Mouse (Mus musculus) heart, postnatal 0 days (tissue): ENCODE data around the gene Plin3. TPM values are rescaled to one million over a fixed set of nuclear protein-coding genes. Genes with fewer than 3 reads are reported as not detected.
A peak's percentile ranks its signal among the peaks of the same experiment; 100 is the strongest.

Source experiments
- ATAC-seq: fragments of 200-750 bp; cut with Nextera tagmentation; 2 replicates; pipeline ENCODE4 v1.8.0; 2017; ENCODE audit warnings: low read depth, moderate number of reproducible peaks, moderate library complexity; ENCODE audit not compliant: insufficient read depth
- DNase-seq: peaks from one replicate; pipeline ENCODE4 v3.0.0-alpha.2; 2016; ENCODE audit warnings: low spot score
- H3K27ac ChIP-seq: fragments of 300-500 bp; sonication (generic); 2 replicates; pipeline ENCODE4 v1.5.1; 2014; ENCODE audit warnings: low read depth, mild to moderate bottlenecking
- H3K27me3 ChIP-seq: fragments of 300-500 bp; sonication (generic); 2 replicates; pipeline ENCODE4 v1.6.1; 2014; ENCODE audit warnings: low read length, mixed read lengths; ENCODE audit not compliant: control insufficient read depth, insufficient read depth
- H3K36me3 ChIP-seq: fragments of 300-500 bp; sonication (generic); replicated peaks from 2 replicates; pipeline ENCODE4 v1.6.1; 2014; ENCODE audit warnings: low read length, mixed read lengths; ENCODE audit not compliant: control insufficient read depth, insufficient read depth
- H3K4me1 ChIP-seq: fragments of 300-500 bp; sonication (generic); 2 replicates; pipeline ENCODE4 v1.6.1; 2014; ENCODE audit warnings: antibody characterized with exemption; ENCODE audit not compliant: control insufficient read depth, insufficient read depth
- H3K4me2 ChIP-seq: fragments of 300-500 bp; sonication (generic); 2 replicates; pipeline ENCODE4 v1.6.1; 2014; ENCODE audit warnings: low read depth, mild to moderate bottlenecking, low read length, moderate library complexity
- H3K4me3 ChIP-seq: fragments of 300-500 bp; sonication (generic); 2 replicates; pipeline ENCODE4 v1.5.1; 2014; ENCODE audit warnings: low read depth, low read length
- H3K9ac ChIP-seq: fragments of 300-500 bp; sonication (generic); replicated peaks from 2 replicates; pipeline ENCODE4 v1.6.1; 2014; ENCODE audit warnings: low read depth, low read length, mixed read lengths
- H3K9me3 ChIP-seq: fragments of 300-500 bp; sonication (generic); replicated peaks from 2 replicates; pipeline ENCODE4 v1.6.1; 2016; ENCODE audit warnings: low read length; ENCODE audit not compliant: control insufficient read depth
- CTCF ChIP-seq: IDR thresholded peaks from 2 replicates; pipeline ENCODE4 v1.5.1; 2016; ENCODE audit warnings: antibody characterized with exemption, control low read depth, low read depth
- EP300 ChIP-seq: IDR thresholded peaks from 2 replicates; pipeline ENCODE4 v1.6.1; 2016; ENCODE audit warnings: antibody characterized with exemption, low read depth
- WGBS: fragments of 180-500 bp; shearing (Covaris S2); extraction: QIAGEN DNeasy Blood & Tissue Kit; methylation state at CpG from one replicate; pipeline ENCODE4 v1.1.7; 2014; 5-methylcytosine and 5-hydroxymethylcytosine counted together
- microRNA counts: library from miRNA; unstranded; fragments of <30 nt; microRNA quantifications from one replicate; lab custom pipeline; 2015
- microRNA-seq: library from miRNA; unstranded; fragments of <30 nt; microRNA quantifications from one replicate; pipeline ENCODE4, GENCODE M21; 2016
- polyA plus RNA-seq: library from polyadenylated mRNA; unstranded; fragments of >200 nt; fragmentation: Nextera tagmentation; extraction: Ambion mirVana; gene quantifications from 2 replicates; pipeline ENCODE4 v1.2.1, GENCODE M21; 2015
- total RNA-seq: library from RNA; depleted of rRNA; stranded (reverse); fragments of >200 nt; gene quantifications from 2 replicates; pipeline ENCODE4 v1.2.3, GENCODE M21; 2014; ENCODE audit warnings: low replicate concordance; rRNA removed

Plin3 gene
- total and polyA plus RNA-seq, 2 experiments from 2014 or later, result 70.9 to 78.5 TPM

- H3K4me2 ChIP-seq, result no peak overlapping the region
- H3K4me1 ChIP-seq, result no peaks in the 10 kb centered on the region
- ATAC-seq (no peak), DNase-seq (no peak)
- WGBS, result 67% methylated on average over 7 of the region's 7 CpGs
- no peak for TF ChIP-seq EP300
- no peak for TF ChIP-seq CTCF
- H3K27me3 ChIP-seq, result peaks cover 8% of the 10 kb centered on the region; the same call in 1 of the 2 replicates
- H3K4me3 ChIP-seq, result no peak overlapping the region
- no peak overlapping the region for H3K27ac ChIP-seq
- no peak overlapping the region for H3K9ac ChIP-seq
- no peaks in the 10 kb centered on the region for H3K9me3 ChIP-seq
- no peaks in the 10 kb centered on the region for H3K36me3 ChIP-seq
Observed at GRCm38 (mm10) chr17:56245608-56246007, 47.1 kb downstream of the Plin3 start.

GRCm38 (mm10) chr17:56241541-56242401 lies 50.9 kb downstream of the Plin3 start:
- Histone ChIP-seq H3K4me2 (no peak overlapping the region), H3K4me1 (no peaks in the 10 kb centered on the region), H3K27ac (no peak overlapping the region), H3K27me3 (peaks cover 8% of the 10 kb centered on the region; the same call in 1 of the 2 replicates), H3K36me3 (no peaks in the 10 kb centered on the region), H3K4me3 (no peak overlapping the region), H3K9me3 (no peaks in the 10 kb centered on the region), H3K9ac (no peak overlapping the region)
- 1% methylated on average over 33 of the region's 33 CpGs for WGBS
- no peak for TF ChIP-seq CTCF
- no peak; the same call in 1 of the 2 replicates for TF ChIP-seq EP300
- peak; percentile 75; the same call in 1 of the 2 replicates for ATAC-seq
- DNase-seq, result peak; percentile 81

- no peak overlapping the region for H3K27ac ChIP-seq
- ATAC-seq (peak; percentile 69; the same call in 1 of the 2 replicates), DNase-seq (peak; percentile 57)
- H3K27me3 ChIP-seq, result no peaks in the 10 kb centered on the region
- WGBS, result 2% methylated on average over 14 of the region's 14 CpGs
- no peak overlapping the region for H3K9ac ChIP-seq
- H3K36me3 ChIP-seq, result no peaks in the 10 kb centered on the region
- H3K4me1 ChIP-seq, result no peaks in the 10 kb centered on the region
- no peak for TF ChIP-seq EP300
- no peak for TF ChIP-seq CTCF
- H3K4me3 ChIP-seq, result no peak overlapping the region
- H3K4me2 ChIP-seq, result no peak overlapping the region
- no peaks in the 10 kb centered on the region for H3K9me3 ChIP-seq
Observed at GRCm38 (mm10) chr17:56233818-56234469, 58.7 kb downstream of the Plin3 start.

- no peaks in the 10 kb centered on the region for H3K36me3 ChIP-seq
- no peaks in the 10 kb centered on the region for H3K27me3 ChIP-seq
- H3K4me3 ChIP-seq, result no peak overlapping the region
- no peaks in the 10 kb centered on the region for H3K4me1 ChIP-seq
- DNase-seq, result no peak
- H3K9me3 ChIP-seq, result no peaks in the 10 kb centered on the region
- H3K4me2 ChIP-seq, result no peak overlapping the region
- no peak overlapping the region for H3K27ac ChIP-seq
- ATAC-seq, result no peak
- no peak for TF ChIP-seq EP300
- no peak for TF ChIP-seq CTCF
- 61% methylated on average over 8 of the region's 8 CpGs for WGBS
- H3K9ac ChIP-seq, result no peak overlapping the region
Observed at GRCm38 (mm10) chr17:56233389-56233788, 59.3 kb downstream of the Plin3 start.

- 60% methylated on average over 10 of the region's 10 CpGs for WGBS
- no peaks in the 10 kb centered on the region for H3K27me3 ChIP-seq
- no peak for DNase-seq
- TF ChIP-seq CTCF (no peak), EP300 (no peak)
- no peak overlapping the region for H3K4me2 ChIP-seq
- H3K27ac ChIP-seq, result no peak overlapping the region
- H3K9me3 ChIP-seq, result no peaks in the 10 kb centered on the region
- no peaks in the 10 kb centered on the region for H3K4me1 ChIP-seq
- H3K9ac ChIP-seq, result no peak overlapping the region
- no peaks in the 10 kb centered on the region for H3K36me3 ChIP-seq
- no peak for ATAC-seq
- H3K4me3 ChIP-seq, result no peak overlapping the region
Observed at GRCm38 (mm10) chr17:56229943-56230342, 62.7 kb downstream of the Plin3 start.

MicroRNAs within 50 kb of the gene (microRNA counts, 519-probe panel; counts per million panel counts)
- microRNA mmu-miR-7b (lab: Ali Mortazavi, UCI), result 1,889 counts per million, percentile 18 among the panel's probes with 10 or more counts

Small RNAs within 50 kb of the gene (microRNA-seq; reads per million reads assigned to microRNA genes)
- gene Mir7b, result 5.7 reads per million, percentile 23 among the genes with 10 or more reads in this experiment

Other genes with a start within 250 kb of the Plin3 start
- gene Ubxn6, start 217.8 kb downstream of the Plin3 start, total RNA-seq, result 67.5 and 68.1 TPM in 2 replicates
- 56.2 and 58.2 TPM in 2 replicates for gene Ubxn6, start 217.8 kb downstream of the Plin3 start, polyA plus RNA-seq
- 23.9 and 35.9 TPM in 2 replicates for gene Hdgfl2, start 213.2 kb downstream of the Plin3 start, total RNA-seq
- 52.1 TPM in 2 replicates for gene Hdgfl2, start 213.2 kb downstream of the Plin3 start, polyA plus RNA-seq
- 47.4 and 88.5 TPM in 2 replicates for gene Plin4, start 183.1 kb downstream of the Plin3 start, total RNA-seq
- 5.9 and 9.4 TPM in 2 replicates for gene Plin4, start 183.1 kb downstream of the Plin3 start, polyA plus RNA-seq
- gene Plin5, start 175.3 kb downstream of the Plin3 start, total RNA-seq, result 23.3 and 58.8 TPM in 2 replicates
- gene Plin5, start 175.3 kb downstream of the Plin3 start, polyA plus RNA-seq, result 55.7 and 58.3 TPM in 2 replicates
- 4.5 and 5.1 TPM in 2 replicates for gene Lrg1, start 170.9 kb downstream of the Plin3 start, total RNA-seq
- gene Lrg1, start 170.9 kb downstream of the Plin3 start, polyA plus RNA-seq, result 9.0 and 10.0 TPM in 2 replicates
- 7.9 and 10.4 TPM in 2 replicates for gene Sema6b, start 152.5 kb downstream of the Plin3 start, total RNA-seq
- 0.81 and 0.93 TPM in 2 replicates for gene Sema6b, start 152.5 kb downstream of the Plin3 start, polyA plus RNA-seq
- 3.4 and 16.5 TPM in 2 replicates for gene Tnfaip8l1, start 130.4 kb downstream of the Plin3 start, total RNA-seq
- gene Tnfaip8l1, start 130.4 kb downstream of the Plin3 start, polyA plus RNA-seq, result 4.9 and 5.6 TPM in 2 replicates
- 42.9 and 43.2 TPM in 2 replicates for gene Mydgf, start 109.0 kb downstream of the Plin3 start, total RNA-seq
- gene Mydgf, start 109.0 kb downstream of the Plin3 start, polyA plus RNA-seq, result 50.2 and 52.0 TPM in 2 replicates
- gene Dpp9, start 74.0 kb downstream of the Plin3 start, total RNA-seq, result 25.9 and 29.0 TPM in 2 replicates
- 12.6 and 13.3 TPM in 2 replicates for gene Dpp9, start 74.0 kb downstream of the Plin3 start, polyA plus RNA-seq
- gene Fem1a, start 36.1 kb downstream of the Plin3 start, total RNA-seq, result 82.1 and 84.3 TPM in 2 replicates
- 29.5 and 37.1 TPM in 2 replicates for gene Fem1a, start 36.1 kb downstream of the Plin3 start, polyA plus RNA-seq
- 12.3 and 13.8 TPM in 2 replicates for gene Ticam1, start 16.1 kb downstream of the Plin3 start, total RNA-seq
- gene Ticam1, start 16.1 kb downstream of the Plin3 start, polyA plus RNA-seq, result 4.4 and 4.6 TPM in 2 replicates
- not detected in 2 replicates for gene Arrdc5, start 7.4 kb upstream of the Plin3 start, total RNA-seq
- not detected in 2 replicates for gene Arrdc5, start 7.4 kb upstream of the Plin3 start, polyA plus RNA-seq
- 26.8 and 33.8 TPM in 2 replicates for gene Uhrf1, start 10.4 kb upstream of the Plin3 start, total RNA-seq
- gene Uhrf1, start 10.4 kb upstream of the Plin3 start, polyA plus RNA-seq, result 13.2 and 14.4 TPM in 2 replicates
- 61.8 and 80.4 TPM in 2 replicates for gene Kdm4b, start 33.2 kb upstream of the Plin3 start, total RNA-seq
- gene Kdm4b, start 33.2 kb upstream of the Plin3 start, polyA plus RNA-seq, result 16.1 and 17.7 TPM in 2 replicates
- 136 and 138 TPM in 2 replicates for gene Ptprs, start 183.6 kb upstream of the Plin3 start, total RNA-seq
- gene Ptprs, start 183.6 kb upstream of the Plin3 start, polyA plus RNA-seq, result 15.7 and 15.9 TPM in 2 replicates
- gene Znrf4, start 219.6 kb upstream of the Plin3 start, total RNA-seq, result not detected in 2 replicates
- gene Znrf4, start 219.6 kb upstream of the Plin3 start, polyA plus RNA-seq, result not detected in 2 replicates